Mouse (Mus musculus) CH12.LX (cell line): ENCODE measurements around the gene Wnt3a. TPM values are rescaled to one million over a fixed set of nuclear protein-coding genes. Genes with fewer than 3 reads are reported as not detected.

ENCODE experiments used
- DNase-seq: peaks from one replicate; pipeline ENCODE4 v3.0.0-alpha.2; 2013; ENCODE audit errors: extremely low read depth
- H3K27ac ChIP-seq: 2 replicates; pipeline ENCODE4 v1.5.1; 2012; ENCODE audit warnings: low read depth, mild to moderate bottlenecking, control low read depth, moderate library complexity; ENCODE audit not compliant: insufficient read depth
- H3K27me3 ChIP-seq: replicated peaks from 2 replicates; pipeline ENCODE3; 2012; ENCODE audit warnings: inconsistent platforms
- H3K36me3 ChIP-seq, 2 experiments: replicated peaks in 1 of 2; 2 replicates each; pipeline versions ENCODE3 to v1.6.1; 2012; ENCODE audit warnings: inconsistent platforms in 1 of 2, low read length in 1 of 2, mild to moderate bottlenecking in 1 of 2, mixed read lengths in 1 of 2, moderate library complexity in 1 of 2; ENCODE audit not compliant: control insufficient read depth in 1 of 2, insufficient read depth in 1 of 2
- H3K4me1 ChIP-seq, 2 experiments: 2 replicates each; pipeline ENCODE4 v1.6.1; 2012; ENCODE audit warnings: inconsistent platforms in 1 of 2, moderate library complexity in 1 of 2; ENCODE audit not compliant: insufficient read depth in 2 of 2, control insufficient read depth in 1 of 2
- H3K4me2 ChIP-seq: 2 replicates; pipeline ENCODE4 v1.6.1; 2012; ENCODE audit warnings: low read depth, mild to moderate bottlenecking, control low read depth; ENCODE audit not compliant: poor library complexity, insufficient read depth, severe bottlenecking
- H3K4me3 ChIP-seq, 3 experiments: fragments of 150-350 bp in 1 of 3; sonication (generic) in 1 of 3; replicated peaks in 1 of 3; 2 replicates each; pipeline versions ENCODE3 to v1.5.1; 2011 to 2012; ENCODE audit warnings: low read depth in 2 of 3, low read length in 2 of 3, mild to moderate bottlenecking in 2 of 3, moderate library complexity in 2 of 3, control low read depth in 1 of 3, improper control_type of control experiment in 1 of 3, inconsistent platforms in 1 of 3, mixed read lengths in 1 of 3; ENCODE audit not compliant: poor library complexity in 1 of 3
- H3K79me2 ChIP-seq: replicated peaks from 2 replicates; pipeline ENCODE4 v1.6.1; 2012; ENCODE audit warnings: mild to moderate bottlenecking, moderate library complexity; ENCODE audit not compliant: control insufficient read depth, poor library complexity, insufficient read depth, severe bottlenecking; ENCODE audit errors: extremely low read depth
- H3K9ac ChIP-seq: 2 replicates; pipeline ENCODE4 v1.6.1; 2012; ENCODE audit warnings: low read depth, mild to moderate bottlenecking, control low read depth, moderate library complexity; ENCODE audit not compliant: insufficient read depth
- H3K9me3 ChIP-seq: replicated peaks from 2 replicates; pipeline ENCODE3; 2012; ENCODE audit warnings: low read length, inconsistent platforms, mixed read lengths
- BHLHE40 ChIP-seq: IDR thresholded peaks from 2 replicates; pipeline ENCODE4 v1.6.1; 2011; ENCODE audit warnings: mild to moderate bottlenecking, low read depth, low read length, improper control_type of control experiment
- CHD1 ChIP-seq: IDR thresholded peaks from 2 replicates; pipeline ENCODE4 v1.6.1; 2012; ENCODE audit warnings: low read depth, low read length, improper control_type of control experiment, inconsistent platforms
- CHD2 ChIP-seq: IDR thresholded peaks from 2 replicates; pipeline ENCODE4 v1.6.1; 2011; ENCODE audit warnings: low read length, improper control_type of control experiment
- CTCF ChIP-seq, 2 experiments: IDR thresholded peaks in 1 of 2; conservative IDR thresholded peaks in 1 of 2; 2 replicates each; pipeline ENCODE4 v1.5.1; 2011 to 2012; ENCODE audit warnings: low read depth in 2 of 2, low read length in 2 of 2, improper control_type of control experiment in 1 of 2, inconsistent platforms in 1 of 2, mild to moderate bottlenecking in 1 of 2, moderate library complexity in 1 of 2
- E2F4 ChIP-seq: IDR thresholded peaks from 2 replicates; pipeline ENCODE4 v1.6.1; 2011; ENCODE audit warnings: low read depth, low read length, improper control_type of control experiment; ENCODE audit not compliant: insufficient replicate concordance
- ELF1 ChIP-seq: IDR thresholded peaks from 2 replicates; pipeline ENCODE4 v1.6.1; 2014; ENCODE audit warnings: low read depth, mild to moderate bottlenecking, inconsistent platforms, low read length, improper control_type of control experiment
- EP300 ChIP-seq: IDR thresholded peaks from 2 replicates; pipeline ENCODE4 v1.6.1; 2011; ENCODE audit warnings: low read length, improper control_type of control experiment
- ETS1 ChIP-seq: conservative IDR thresholded peaks from 2 replicates; pipeline ENCODE4 v1.6.1; 2012; ENCODE audit warnings: low read depth, mild to moderate bottlenecking, inconsistent platforms, low read length, improper control_type of control experiment, moderate library complexity
- GABPA ChIP-seq: IDR thresholded peaks from 2 replicates; pipeline ENCODE4 v1.6.1; 2012; ENCODE audit warnings: low read depth, low read length, improper control_type of control experiment, inconsistent platforms; ENCODE audit not compliant: insufficient replicate concordance
- HCFC1 ChIP-seq: IDR thresholded peaks from 2 replicates; pipeline ENCODE4 v1.6.1; 2012; ENCODE audit warnings: low read depth, mild to moderate bottlenecking, inconsistent platforms, low read length, improper control_type of control experiment
- IRF4 ChIP-seq: IDR thresholded peaks from 2 replicates; pipeline ENCODE4 v1.6.1; 2014; ENCODE audit warnings: low read depth, mild to moderate bottlenecking, inconsistent platforms, low read length, improper control_type of control experiment
- JUN ChIP-seq: IDR thresholded peaks from 2 replicates; pipeline ENCODE4 v1.6.1; 2011; ENCODE audit warnings: low read depth, mild to moderate bottlenecking, low read length, improper control_type of control experiment, moderate library complexity; ENCODE audit not compliant: insufficient read depth
- JUND ChIP-seq: conservative IDR thresholded peaks from 2 replicates; pipeline ENCODE4 v1.6.1; 2011; ENCODE audit warnings: low read depth, low read length, improper control_type of control experiment
- KAT2A ChIP-seq: IDR thresholded peaks from 2 replicates; pipeline ENCODE4 v1.6.1; 2012; ENCODE audit warnings: low read length, improper control_type of control experiment, inconsistent platforms; ENCODE audit not compliant: insufficient replicate concordance
- MAFK ChIP-seq: IDR thresholded peaks from 2 replicates; pipeline ENCODE4 v1.6.1; 2011; ENCODE audit warnings: low read length, improper control_type of control experiment; ENCODE audit not compliant: insufficient replicate concordance
- MAX ChIP-seq: IDR thresholded peaks from 2 replicates; pipeline ENCODE4 v1.6.1; 2011; ENCODE audit warnings: low read length, improper control_type of control experiment
- MAZ ChIP-seq: IDR thresholded peaks from 2 replicates; pipeline ENCODE4 v1.6.1; 2012; ENCODE audit warnings: low read depth, mild to moderate bottlenecking, inconsistent platforms, low read length, improper control_type of control experiment, moderate library complexity
- MEF2A ChIP-seq: IDR thresholded peaks from 2 replicates; pipeline ENCODE4 v1.6.1; 2014; ENCODE audit warnings: low read depth, mild to moderate bottlenecking, inconsistent platforms, low read length, improper control_type of control experiment, borderline replicate concordance
- MXI1 ChIP-seq: IDR thresholded peaks from 2 replicates; pipeline ENCODE4 v1.6.1; 2011; ENCODE audit warnings: mild to moderate bottlenecking, low read depth, low read length, improper control_type of control experiment
- MYC ChIP-seq: IDR thresholded peaks from 2 replicates; pipeline ENCODE4 v1.6.1; 2011; ENCODE audit warnings: low read depth, mild to moderate bottlenecking, improper control_type of control experiment, low read length
- NELFE ChIP-seq: IDR thresholded peaks from 2 replicates; pipeline ENCODE4 v1.6.1; 2011; ENCODE audit warnings: low read depth, low read length, improper control_type of control experiment
- NRF1 ChIP-seq: IDR thresholded peaks from 2 replicates; pipeline ENCODE4 v1.6.1; 2014; ENCODE audit warnings: low read depth, mild to moderate bottlenecking, inconsistent platforms, low read length, improper control_type of control experiment, moderate library complexity
- PAX5 ChIP-seq: IDR thresholded peaks from 2 replicates; pipeline ENCODE4 v1.6.1; 2012; ENCODE audit warnings: low read length, inconsistent platforms, mixed read lengths
- POLR2A ChIP-seq: IDR thresholded peaks from 2 replicates; pipeline ENCODE4 v1.6.1; 2011; ENCODE audit warnings: low read depth, mild to moderate bottlenecking, improper control_type of control experiment, low read length
- POLR2AphosphoS2 ChIP-seq: IDR thresholded peaks from 2 replicates; pipeline ENCODE4 v1.6.1; 2011; ENCODE audit warnings: low read depth, low read length, improper control_type of control experiment
- RAD21 ChIP-seq: IDR thresholded peaks from 2 replicates; pipeline ENCODE4 v1.6.1; 2011; ENCODE audit warnings: low read depth, mild to moderate bottlenecking, low read length, improper control_type of control experiment, moderate library complexity
- RCOR1 ChIP-seq: conservative IDR thresholded peaks from 2 replicates; pipeline ENCODE4 v1.6.1; 2012; ENCODE audit warnings: low read depth, mild to moderate bottlenecking, inconsistent platforms, low read length, improper control_type of control experiment
- SIN3A ChIP-seq: IDR thresholded peaks from 2 replicates; pipeline ENCODE4 v1.6.1; 2012; ENCODE audit warnings: low read length, improper control_type of control experiment, inconsistent platforms
- SMC3 ChIP-seq: IDR thresholded peaks from 2 replicates; pipeline ENCODE4 v1.6.1; 2011; ENCODE audit warnings: low read depth, low read length, improper control_type of control experiment
- TBP ChIP-seq: conservative IDR thresholded peaks from 2 replicates; pipeline ENCODE4 v1.6.1; 2011; ENCODE audit warnings: low read depth, low read length, improper control_type of control experiment
- TCF12 ChIP-seq: IDR thresholded peaks from 2 replicates; pipeline ENCODE4 v1.6.1; 2014; ENCODE audit warnings: low read depth, mild to moderate bottlenecking, inconsistent platforms, low read length, improper control_type of control experiment
- UBTF ChIP-seq: IDR thresholded peaks from 2 replicates; pipeline ENCODE4 v1.6.1; 2012; ENCODE audit warnings: low read depth, mild to moderate bottlenecking, inconsistent platforms, low read length, improper control_type of control experiment, moderate library complexity
- USF1 ChIP-seq: IDR thresholded peaks from 2 replicates; pipeline ENCODE4 v1.6.1; 2014; ENCODE audit warnings: low read depth, mild to moderate bottlenecking, inconsistent platforms, low read length, improper control_type of control experiment
- USF2 ChIP-seq: conservative IDR thresholded peaks from 2 replicates; pipeline ENCODE4 v1.6.1; 2011; ENCODE audit warnings: low read depth, low read length, improper control_type of control experiment
- ZC3H11A ChIP-seq: IDR thresholded peaks from 2 replicates; pipeline ENCODE4 v1.6.1; 2012; ENCODE audit warnings: low read depth, mild to moderate bottlenecking, inconsistent platforms, low read length, improper control_type of control experiment
- ZKSCAN1 ChIP-seq: IDR thresholded peaks from 2 replicates; pipeline ENCODE4 v1.6.1; 2012; ENCODE audit warnings: low read depth, inconsistent platforms, low read length, improper control_type of control experiment, borderline replicate concordance
- ZMIZ1 ChIP-seq: IDR thresholded peaks from 2 replicates; pipeline ENCODE4 v1.6.1; 2012; ENCODE audit warnings: low read depth, mild to moderate bottlenecking, inconsistent platforms, low read length, improper control_type of control experiment
- ZNF384 ChIP-seq: IDR thresholded peaks from 2 replicates; pipeline ENCODE4 v1.6.1; 2012; ENCODE audit warnings: low read depth, low read length, improper control_type of control experiment, inconsistent platforms
- dilution Hi-C: fragments of 300-500 bp; cut with MboI; formaldehyde crosslinking; loops from 2 replicates; pipeline ENCODE4 v1.14.3; 2020; ENCODE audit warnings: low sequenced_read_pairs; ENCODE audit not compliant: extremely low pct_unique_long_range_greater_than_20kb, extremely low pct_ligation_motif_present
- in situ Hi-C: fragments of 300-500 bp; cut with MboI; formaldehyde crosslinking; loops from 3 replicates; pipeline ENCODE4 v1.14.3; 2019; ENCODE audit warnings: low sequenced_read_pairs, low pct_ligation_motif_present, low pct_unique_long_range_greater_than_20kb, mixed read lengths
- polyA plus RNA-seq: library from polyadenylated mRNA; unstranded; fragments of >175 nt; gene quantifications from 2 replicates; pipeline ENCODE4 v1.2.1, GENCODE M21; 2012; ENCODE audit warnings: low read depth; ENCODE audit not compliant: insufficient read length
- total RNA-seq, 2 experiments: library from RNA; depleted of rRNA; stranded (reverse); fragments of 300-350 nt in 1 of 2; fragments of >200 nt in 1 of 2; gene quantifications; 2 replicates each; pipeline ENCODE4 v1.2.3; 2012 to 2014

Gene Wnt3a
- total and polyA plus RNA-seq, 3 experiments, result not detected

DNA sequence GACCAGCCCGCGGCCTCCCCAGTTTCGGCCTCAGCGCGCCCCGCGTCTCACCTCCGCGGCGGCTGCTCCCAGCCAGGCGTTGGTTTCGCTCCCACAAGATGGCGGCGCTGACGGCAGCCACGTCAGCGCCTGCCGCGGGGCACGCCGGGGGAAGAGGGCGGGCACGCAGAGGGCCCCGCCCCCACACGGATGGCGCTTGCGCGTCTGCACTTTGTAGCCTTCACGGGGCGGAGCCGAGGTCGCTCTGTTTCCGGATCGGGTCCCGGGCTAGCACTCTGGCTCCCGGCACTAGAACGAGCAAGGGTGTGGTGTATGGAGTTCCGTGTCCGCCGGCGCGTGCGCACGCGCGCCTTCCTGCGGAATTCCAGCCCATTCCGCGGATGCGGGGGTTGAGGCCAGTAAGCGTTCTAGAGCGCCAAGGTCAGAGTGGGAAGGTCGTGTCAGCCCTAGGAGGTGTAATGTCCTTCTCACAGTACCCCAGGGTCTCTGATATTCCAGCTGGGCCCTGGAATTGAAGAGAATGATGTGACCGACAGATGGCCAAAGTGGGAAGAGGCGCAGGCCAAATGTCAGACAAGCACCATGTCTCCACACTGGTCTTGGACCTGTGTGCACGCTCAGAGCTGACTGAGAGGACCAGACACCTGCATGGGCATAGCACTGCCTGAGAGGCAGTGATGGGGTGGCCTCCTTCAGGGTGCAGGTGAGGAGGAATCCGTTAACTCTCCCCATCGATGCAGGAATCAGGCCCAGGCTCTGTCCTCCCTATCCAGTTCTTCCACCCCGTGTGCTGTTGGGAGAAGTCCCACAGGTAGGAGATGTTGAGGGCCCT lies 62.2 kb downstream of the Wnt3a start, which contains the start of gene Arf1:
Gene Arf1 (minus strand): TSS at position 149 of the 832 bp plus-strand sequence.
- peak within 1 kb of the TSS; percentile 89 for H3K27ac ChIP-seq
- TF ChIP-seq MEF2A (peak; percentile 87), TBP (peak; percentile 82), MAX (peak; percentile 52; the same call in 1 of the 2 replicates), IRF4 (no peak; the same call in 1 of the 2 replicates), ZC3H11A (no peak), MXI1 (peak; percentile 73; the same call in 1 of the 2 replicates), GABPA (no peak; the same call in 1 of the 2 replicates), EP300 (no peak), BHLHE40 (peak; percentile 85), ZMIZ1 (peak; percentile 95), MAZ (no peak), E2F4 (no peak), TCF12 (peak; percentile 96), ZNF384 (0 out of 2 replicates have a peak, but pooled peaks have one; percentile 8), SIN3A (no peak), CTCF (conservative IDR thresholded peaks at IDR 0.05 in 1 of 2, IDR thresholded peaks at IDR 0.05 in 1 of 2; ENCODE audit: low read depth in 2 of 2, low read length in 2 of 2) (no peak), NELFE (peak; percentile 97), HCFC1 (peak; percentile 88), JUND (no peak), RAD21 (no peak), ELF1 (peak; percentile 97), POLR2AphosphoS2 (peak; percentile 77; the same call in 1 of the 2 replicates), SMC3 (no peak), UBTF (peak; percentile 87; the same call in 1 of the 2 replicates), CHD2 (peak; percentile 15; the same call in 1 of the 2 replicates), ETS1 (no peak), RCOR1 (no peak), CHD1 (no peak), PAX5 (no peak), USF2 (no peak), USF1 (no peak; the same call in 1 of the 2 replicates), NRF1 (peak; percentile 95), MAFK (peak; percentile 41; the same call in 1 of the 2 replicates), JUN (no peak), ZKSCAN1 (no peak), MYC (no peak), KAT2A (peak; percentile 76; the same call in 1 of the 2 replicates), POLR2A (peak; percentile 98)
- TF ChIP-seq, all 38 proteins: peak for 18
- dilution Hi-C loops (no loop called here), in situ Hi-C loops (no loop called here)
- peak; percentile 97 for DNase-seq
- H3K4me1 ChIP-seq, result peaks cover 9 to 52% of the 10 kb centered on the region in 2 experiments
- H3K9me3 ChIP-seq, result no peaks in the 10 kb centered on the region
- H3K36me3 ChIP-seq, result peaks cover 4 to 21% of the 10 kb centered on the region in 2 experiments
- H3K27me3 ChIP-seq, result no peaks in the 10 kb centered on the region
- H3K9ac ChIP-seq, result peak within 1 kb of the TSS; percentile 99
- peak within 1 kb of the TSS; percentile 80 for H3K4me2 ChIP-seq
- peak within 1 kb of the TSS; percentile 89 to 98 (median 91) for H3K4me3 ChIP-seq
- peaks cover 45% of the 10 kb centered on the region for H3K79me2 ChIP-seq
